Mouse (Mus musculus): ENCODE results near the gene Gucd1. TPM values are rescaled to one million over a fixed set of nuclear protein-coding genes. Genes with fewer than 3 reads are reported as not detected.

Gene Gucd1
- 19.7 and 21.3 TPM in 2 replicates for polyA plus RNA-seq (2015; fragmentation: Nextera tagmentation; extraction: Ambion mirVana)

DNA sequence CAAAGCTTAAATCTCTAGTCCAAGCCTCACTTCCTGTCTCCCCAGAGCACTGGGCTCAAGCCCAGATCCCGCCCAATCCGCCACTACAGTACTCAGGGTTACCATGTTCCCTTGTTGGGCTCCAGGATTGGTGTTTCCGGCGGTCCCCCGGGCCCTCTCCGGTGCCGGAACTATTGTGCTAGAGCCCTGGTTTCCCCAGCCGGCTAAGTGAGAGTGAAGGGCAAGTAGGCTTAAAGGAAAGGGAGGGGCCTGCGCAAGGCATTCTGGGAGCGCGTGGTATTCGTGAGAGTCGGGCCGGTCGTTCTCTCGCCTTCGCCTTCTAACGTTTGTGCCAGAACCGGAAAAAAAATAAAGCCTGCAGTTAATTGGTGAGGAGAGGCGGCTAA lies at the start of gene Gucd1:
Gucd1 (minus strand) TSS at position 215 of the 386 bp plus-strand sequence.

DNA sequence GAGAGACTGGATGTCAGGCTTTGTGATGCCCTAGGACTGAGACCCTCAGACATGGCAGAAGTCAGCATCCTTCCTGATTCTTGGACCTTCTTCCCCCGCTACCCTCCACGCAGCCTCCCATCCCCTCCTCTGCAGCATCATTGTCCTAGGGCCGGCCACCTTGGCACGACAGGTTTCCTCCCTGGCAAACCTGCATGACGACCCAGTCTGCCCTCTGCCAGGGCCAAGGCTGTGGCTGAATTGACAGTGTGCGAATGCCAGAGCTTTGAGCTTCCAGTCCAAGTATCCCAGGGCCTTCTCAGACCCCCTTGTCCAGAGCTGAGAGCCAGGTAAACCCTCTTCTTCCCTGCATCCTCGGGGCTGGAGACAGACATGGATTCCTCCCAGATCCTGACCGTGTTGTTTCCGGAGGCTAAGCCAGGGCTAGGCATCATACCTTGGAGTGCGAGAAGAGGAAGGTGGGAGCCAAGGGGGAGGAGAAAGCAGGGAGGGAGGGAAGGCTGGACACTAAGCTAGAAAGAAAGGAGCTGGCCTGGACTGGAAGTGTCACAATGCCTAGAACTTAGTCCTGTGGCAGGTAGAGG lies 43.4 kb upstream of the Gucd1 start, which contains the start of gene Ggt1:
Ggt1 (plus strand) TSS at position 534 of the 584 bp plus-strand sequence.

DNA sequence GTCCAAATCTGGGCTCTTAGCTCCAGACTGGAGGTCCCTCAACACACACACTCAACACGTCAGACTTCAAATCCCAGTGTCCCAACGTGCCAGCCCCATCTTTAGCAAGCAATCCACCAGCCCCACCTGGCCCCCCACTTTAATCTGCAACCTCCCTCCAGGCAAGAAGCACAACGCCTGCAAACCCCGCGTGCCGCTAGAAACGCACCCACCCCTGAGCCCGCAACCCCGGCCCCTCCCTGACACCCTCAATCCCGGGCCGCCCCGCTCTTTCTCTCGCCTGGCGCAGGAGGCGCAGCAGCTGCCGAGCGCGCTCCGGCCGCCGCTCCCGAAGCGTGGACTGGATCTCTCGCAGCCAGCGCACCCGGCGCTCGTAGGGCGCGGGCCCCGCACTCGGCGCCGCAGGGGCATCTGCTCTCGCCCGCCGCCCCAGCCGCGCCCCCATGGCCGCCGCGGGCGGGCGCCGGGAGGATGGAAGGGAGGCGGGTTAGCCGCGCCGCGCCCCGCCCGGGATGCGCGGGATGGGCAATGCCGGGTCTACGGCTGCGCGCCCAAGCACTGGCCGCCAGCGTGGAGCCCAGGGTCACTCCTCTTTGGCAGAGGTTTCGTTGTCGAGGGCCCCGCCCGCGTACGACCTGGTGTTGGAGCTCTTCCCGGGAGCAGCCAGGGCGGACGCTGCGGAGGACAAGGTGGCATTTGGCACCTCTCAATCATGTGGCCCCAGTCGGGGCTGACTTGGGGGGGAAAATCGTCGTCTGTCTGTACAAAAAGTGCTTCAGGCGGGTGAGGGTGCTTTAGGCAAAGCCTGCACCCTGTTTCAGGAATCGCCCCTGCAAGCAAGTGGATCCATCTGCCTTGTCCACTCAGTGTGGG lies 42.1 kb upstream of the Gucd1 start, which contains the start of gene Lrrc75b:
Lrrc75b (minus strand) TSS at position 655 of the 873 bp plus-strand sequence.

DNA sequence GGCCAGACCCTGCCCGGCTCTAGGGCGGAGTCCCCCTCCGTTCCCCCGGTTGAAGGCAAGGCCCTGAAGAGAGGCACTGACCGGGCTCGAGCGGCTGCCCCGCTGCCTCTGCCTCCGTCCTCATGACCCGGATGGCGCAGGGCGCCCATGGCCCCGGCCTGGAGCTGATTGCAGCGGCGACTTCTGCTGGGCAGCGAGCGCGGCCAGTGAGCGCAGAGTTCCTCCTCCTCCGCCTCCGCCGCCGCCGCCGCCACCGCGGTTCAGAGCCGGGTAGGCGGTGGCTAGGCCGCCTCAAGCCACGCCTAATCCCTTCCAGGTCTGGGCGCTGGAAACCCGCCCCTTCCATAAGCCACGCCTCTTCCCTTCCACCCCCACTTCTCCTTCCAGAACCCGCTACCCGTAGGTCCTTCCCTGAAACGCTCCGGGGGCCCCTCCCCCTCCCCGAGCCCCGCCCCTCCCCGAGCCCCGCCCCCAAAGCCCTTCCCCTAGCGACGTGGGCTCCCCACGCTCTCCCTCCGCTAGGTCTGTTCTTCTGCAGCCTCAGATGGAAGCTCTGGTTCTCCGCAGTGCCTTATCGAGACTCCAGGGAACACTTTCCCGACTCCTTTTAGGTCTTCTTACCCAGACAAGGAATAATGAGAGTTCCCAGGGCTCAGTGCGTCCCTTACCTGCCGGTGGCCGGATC lies 557 bp downstream of the Gucd1 start, which contains the start of gene Snrpd3:
Snrpd3 (plus strand) TSS at position 479 of the 685 bp plus-strand sequence.

DNA sequence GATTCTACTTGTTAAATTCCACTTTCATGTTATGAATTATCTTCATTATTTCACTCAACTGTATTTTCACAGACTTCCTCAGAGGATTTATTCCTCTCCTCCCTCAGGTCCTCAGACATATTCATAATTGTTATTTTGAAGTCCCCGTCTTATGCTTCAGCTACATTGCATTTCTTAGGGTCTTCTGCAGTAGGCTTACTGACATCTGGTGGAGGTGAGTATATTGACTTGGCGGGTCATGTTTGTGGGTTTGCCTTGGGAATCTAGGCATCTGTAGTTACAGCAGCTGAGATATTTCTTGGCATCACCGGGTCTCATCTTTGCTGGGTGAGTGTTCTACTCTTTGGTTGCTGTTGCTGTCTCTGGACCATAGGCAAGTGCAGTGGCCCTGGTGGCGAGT lies 116.8 kb downstream of the Gucd1 start, which contains the start of gene Upb1:
Upb1 (plus strand) TSS at position 158 of the 400 bp plus-strand sequence.

DNA sequence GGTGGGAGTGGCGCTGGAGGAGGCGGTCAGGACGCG lies 201.1 kb downstream of the Gucd1 start, which contains the start of gene Adora2a:
Adora2a (plus strand) TSS at position 6 of the 36 bp plus-strand sequence.

Other genes starting within 250 kb of the Gucd1 start
- 1.3 and 1.4 TPM in 2 replicates for gene Adora2a, start 201.1 kb downstream of the Gucd1 start, polyA plus RNA-seq (2015; fragmentation: Nextera tagmentation; extraction: Ambion mirVana)
- 0.18 and 0.22 TPM in 2 replicates for gene Upb1, start 116.9 kb downstream of the Gucd1 start, polyA plus RNA-seq (2015; fragmentation: Nextera tagmentation; extraction: Ambion mirVana)
- gene Snrpd3, start 421 bp downstream of the Gucd1 start, polyA plus RNA-seq (2015; fragmentation: Nextera tagmentation; extraction: Ambion mirVana), result 80.1 and 83.1 TPM in 2 replicates
- 3.7 and 5.4 TPM in 2 replicates for gene Lrrc75b, start 42.4 kb upstream of the Gucd1 start, polyA plus RNA-seq (2015; fragmentation: Nextera tagmentation; extraction: Ambion mirVana)
- 0.36 TPM in 1 of 2 replicates, not detected in the other for gene Ggt1, start 43.6 kb upstream of the Gucd1 start, polyA plus RNA-seq (2015; fragmentation: Nextera tagmentation; extraction: Ambion mirVana)
- 1.2 and 1.9 TPM in 2 replicates for gene Ggt5, start 71.4 kb upstream of the Gucd1 start, polyA plus RNA-seq (2015; fragmentation: Nextera tagmentation; extraction: Ambion mirVana)
- 79.5 and 108 TPM in 2 replicates for gene Susd2, start 126.0 kb upstream of the Gucd1 start, polyA plus RNA-seq (2015; fragmentation: Nextera tagmentation; extraction: Ambion mirVana)
- 17.0 and 18.6 TPM in 2 replicates for gene Cabin1, start 246.4 kb upstream of the Gucd1 start, polyA plus RNA-seq (2015; fragmentation: Nextera tagmentation; extraction: Ambion mirVana)

Measured in urinary bladder, postnatal 0 days (tissue).